Comparison of ENCODE assay signal across 8 mouse cellular contexts in the genomic region with DNA sequence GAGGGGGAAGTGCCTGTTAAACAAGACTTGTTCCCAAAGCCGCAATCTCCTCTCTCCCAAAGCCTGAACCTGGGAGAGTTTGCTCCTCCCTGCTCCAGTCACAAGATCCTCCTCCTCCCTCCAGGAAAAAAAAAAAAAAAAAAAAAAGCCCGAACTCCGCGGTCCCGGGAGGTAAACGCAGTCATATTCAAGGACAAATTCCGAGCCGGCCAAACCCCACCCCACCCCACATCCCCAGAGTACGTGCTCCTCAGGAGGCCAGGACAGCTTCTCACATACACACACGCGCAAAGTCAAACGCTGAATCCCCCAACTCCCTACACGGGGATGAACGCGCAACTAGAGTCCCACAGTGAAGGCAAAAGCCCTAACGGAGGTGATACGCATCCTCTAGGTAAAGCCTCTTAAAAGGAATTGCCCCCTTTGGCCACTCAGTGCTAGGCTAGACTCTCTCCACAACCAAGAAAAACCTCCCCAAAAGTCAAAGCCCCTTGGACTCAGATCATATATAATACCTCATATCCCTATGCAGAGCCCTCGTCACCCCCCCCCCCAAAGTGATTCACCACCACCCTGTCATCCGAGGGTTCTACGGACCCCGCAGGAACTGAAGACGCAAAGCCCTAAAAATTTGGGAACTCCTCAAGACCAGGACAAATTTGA. TPM values are rescaled to one million over a fixed set of nuclear protein-coding genes. Genes with fewer than 3 reads are reported as not detected.
DNase-seq lines count a peak whose midpoint lies in the region; ATAC-seq and TF ChIP-seq lines count a peak whose summit lies in the region.

No protein-coding gene starts in this region.

- H3K27me3 ChIP-seq in E14TG2a.4 (ENCODE audit: insufficient read depth, low read length) = no peaks in the 10 kb centered on the region
- H3K27me3 ChIP-seq in embryonic facial prominence, embryonic 15.5 days = peaks cover 77% of the 10 kb centered on the region
- peaks cover 97% of the 10 kb centered on the region for H3K27me3 ChIP-seq in liver, embryonic 12.5 days (replicated peaks)

- H3K4me2 ChIP-seq in embryonic facial prominence, embryonic 15.5 days (replicated peaks) = peak overlapping the region; percentile 79
- H3K4me2 ChIP-seq in liver, embryonic 12.5 days = 0 out of 2 replicates have a peak overlapping the region, but pooled peaks have one; percentile 74

- peaks cover 26% of the 10 kb centered on the region for H3K36me3 ChIP-seq in E14TG2a.4 (ENCODE audit: insufficient read depth, low read length)
- no peaks in the 10 kb centered on the region for H3K36me3 ChIP-seq in embryonic facial prominence, embryonic 15.5 days
- H3K36me3 ChIP-seq in liver, embryonic 12.5 days = no peaks in the 10 kb centered on the region

- H3K4me1 ChIP-seq in E14TG2a.4 (replicated peaks; ENCODE audit: low read depth, low read length) = peaks cover 67% of the 10 kb centered on the region
- H3K4me1 ChIP-seq in embryonic facial prominence, embryonic 15.5 days = peaks cover 18% of the 10 kb centered on the region
- peaks cover 7% of the 10 kb centered on the region for H3K4me1 ChIP-seq in liver, embryonic 12.5 days

- no peak for TF ChIP-seq CTCF in gastrocnemius, adult 2 months (IDR thresholded peaks at IDR 0.05)
- no peak for TF ChIP-seq CTCF in E14TG2a.4 (conservative IDR thresholded peaks at IDR 0.05; ENCODE audit: low read length)

- ATAC-seq in embryonic facial prominence, embryonic 15.5 days (ENCODE audit: insufficient number of reproducible peaks, low FRiP score, low TSS enrichment, low read depth) = no peak
- no peak for ATAC-seq in liver, embryonic 12.5 days
- ATAC-seq in erythroid progenitor cell, adult 5-6 weeks (replicated peaks; ENCODE audit: low FRiP score, poor library complexity, severe bottlenecking) = no peak

- peak overlapping the region; percentile 60 for H3K4me3 ChIP-seq in gastrocnemius, adult 2 months
- peak overlapping the region; percentile 80 for H3K4me3 ChIP-seq in E14TG2a.4 (replicated peaks; ENCODE audit: low read length)
- peak overlapping the region; percentile 52 for H3K4me3 ChIP-seq in embryonic facial prominence, embryonic 15.5 days (replicated peaks)
- peak overlapping the region; percentile 54; the same call in 1 of the 2 replicates for H3K4me3 ChIP-seq in liver, embryonic 12.5 days

- H3K27ac ChIP-seq in gastrocnemius, adult 2 months = no peak overlapping the region
- no peak overlapping the region for H3K27ac ChIP-seq in embryonic facial prominence, embryonic 15.5 days (replicated peaks)
- H3K27ac ChIP-seq in liver, embryonic 12.5 days = no peak overlapping the region

- intact Hi-C loops in gastrocnemius, adult 2 months (cut with DNase I) = no loop called here

- no peak overlapping the region for H3K9ac ChIP-seq in embryonic facial prominence, embryonic 15.5 days
- H3K9ac ChIP-seq in liver, embryonic 12.5 days = no peak overlapping the region

- H3K9me3 ChIP-seq in E14TG2a.4 (ENCODE audit: low read length) = no peaks in the 10 kb centered on the region
- H3K9me3 ChIP-seq in embryonic facial prominence, embryonic 15.5 days (replicated peaks) = no peaks in the 10 kb centered on the region
- H3K9me3 ChIP-seq in liver, embryonic 12.5 days (replicated peaks) = no peaks in the 10 kb centered on the region

- 3% methylated on average over 22 of the region's 22 CpGs for WGBS in embryonic facial prominence, embryonic 15.5 days
- 5% methylated on average over 22 of the region's 22 CpGs for WGBS in liver, embryonic 12.5 days (ENCODE audit: insufficient replicate concordance)

- no peak for DNase-seq in gastrocnemius, adult 2 months
- DNase-seq in gastrocnemius, adult 8-10 months (ENCODE audit: low spot score in 2 of 2) = no peak
- no peak for DNase-seq in yolk sac, embryonic 10.5 days (ENCODE audit: low spot score)
- DNase-seq in kidney, postnatal 4 days = no peak

RNA-seq across cellular contexts. Expression of gene Gm20479, which starts 38.4 kb away (rescaled TPM):
- total RNA-seq in gastrocnemius, adult 2 months (2021) = not detected
- total RNA-seq in gastrocnemius, adult 8-10 months (2022) = under 1 TPM in 1 of 4 experiments, not detected in 3; 0.53 TPM
- polyA plus RNA-seq in embryonic facial prominence, embryonic 15.5 days (2015; fragmentation: Nextera tagmentation; extraction: Ambion mirVana) = 0.35 and 0.43 TPM in 2 replicates
- not detected in 2 replicates for polyA plus RNA-seq in liver, embryonic 12.5 days (2016; fragmentation: Nextera tagmentation; extraction: Ambion mirVana)
- total RNA-seq in erythroid progenitor cell, adult 5-6 weeks (2015; ENCODE audit: low replicate concordance) = 8.0 TPM in 1 of 2 replicates, not detected in the other
- total RNA-seq in erythroid progenitor cell, adult 5-6 weeks (2017; ENCODE audit: low replicate concordance) = not detected in 2 replicates

RNA-seq across cellular contexts. Expression of gene Shkbp1, which starts 39.8 kb away (rescaled TPM):
- 1 to 10 TPM; 2.3 to 2.8 TPM for total RNA-seq in gastrocnemius, adult 2 months (2021)
- 1 to 10 TPM; 1.8 to 3.9 (median 2.7) TPM for total RNA-seq in gastrocnemius, adult 8-10 months (2022)
- 36.8 and 46.2 TPM in 2 replicates for polyA plus RNA-seq in embryonic facial prominence, embryonic 15.5 days (2015; fragmentation: Nextera tagmentation; extraction: Ambion mirVana)
- polyA plus RNA-seq in liver, embryonic 12.5 days (2016; fragmentation: Nextera tagmentation; extraction: Ambion mirVana) = 32.1 and 36.1 TPM in 2 replicates
- 11.5 and 20.5 TPM in 2 replicates for total RNA-seq in erythroid progenitor cell, adult 5-6 weeks (2015; ENCODE audit: low replicate concordance)
- 4.7 and 5.1 TPM in 2 replicates for total RNA-seq in erythroid progenitor cell, adult 5-6 weeks (2017; ENCODE audit: low replicate concordance)

RNA-seq across cellular contexts. Expression of gene Sptbn4, which starts 51.8 kb away (rescaled TPM):
- total RNA-seq in gastrocnemius, adult 2 months (2021) = under 1 TPM in 1 of 2 experiments, not detected in 1; 0.03 TPM
- total RNA-seq in gastrocnemius, adult 8-10 months (2022) = not detected
- polyA plus RNA-seq in embryonic facial prominence, embryonic 15.5 days (2015; fragmentation: Nextera tagmentation; extraction: Ambion mirVana) = 0.43 and 0.85 TPM in 2 replicates
- 0.11 and 0.12 TPM in 2 replicates for polyA plus RNA-seq in liver, embryonic 12.5 days (2016; fragmentation: Nextera tagmentation; extraction: Ambion mirVana)
- not detected in 2 replicates for total RNA-seq in erythroid progenitor cell, adult 5-6 weeks (2015; ENCODE audit: low replicate concordance)
- total RNA-seq in erythroid progenitor cell, adult 5-6 weeks (2017; ENCODE audit: low replicate concordance) = 0.08 and 0.13 TPM in 2 replicates

RNA-seq across cellular contexts. Expression of gene Blvrb, which starts 52.1 kb away (rescaled TPM):
- 10 to 100 TPM in 1 of 2 experiments, 1 to 10 TPM in 1; 8.9 to 15.8 TPM for total RNA-seq in gastrocnemius, adult 2 months (2021)
- 10 to 100 TPM in 3 of 4 experiments, 1 to 10 TPM in 1; 9.9 to 14.4 (median 11.3) TPM for total RNA-seq in gastrocnemius, adult 8-10 months (2022)
- polyA plus RNA-seq in embryonic facial prominence, embryonic 15.5 days (2015; fragmentation: Nextera tagmentation; extraction: Ambion mirVana) = 73.0 and 73.5 TPM in 2 replicates
- polyA plus RNA-seq in liver, embryonic 12.5 days (2016; fragmentation: Nextera tagmentation; extraction: Ambion mirVana) = 895 and 897 TPM in 2 replicates
- 538 and 642 TPM in 2 replicates for total RNA-seq in erythroid progenitor cell, adult 5-6 weeks (2015; ENCODE audit: low replicate concordance)
- total RNA-seq in erythroid progenitor cell, adult 5-6 weeks (2017; ENCODE audit: low replicate concordance) = 484 and 602 TPM in 2 replicates

RNA-seq across cellular contexts. Expression of gene Ltbp4, which starts 58.2 kb away (rescaled TPM):
- total RNA-seq in gastrocnemius, adult 2 months (2021) = 10 to 100 TPM; 48.0 to 81.2 TPM
- 10 to 100 TPM; 33.6 to 50.3 (median 43.1) TPM for total RNA-seq in gastrocnemius, adult 8-10 months (2022)
- 85.5 and 92.3 TPM in 2 replicates for polyA plus RNA-seq in embryonic facial prominence, embryonic 15.5 days (2015; fragmentation: Nextera tagmentation; extraction: Ambion mirVana)
- polyA plus RNA-seq in liver, embryonic 12.5 days (2016; fragmentation: Nextera tagmentation; extraction: Ambion mirVana) = 5.7 TPM in 2 replicates
- not detected in 2 replicates for total RNA-seq in erythroid progenitor cell, adult 5-6 weeks (2015; ENCODE audit: low replicate concordance)
- total RNA-seq in erythroid progenitor cell, adult 5-6 weeks (2017; ENCODE audit: low replicate concordance) = 0.61 TPM in 1 of 2 replicates, not detected in the other
